Mouse (Mus musculus) cerebellum, adult 9-10 months (tissue): ENCODE results near the gene Ms4a4c.
"Not testable (repeated sequence)": the region's sequence is repeated elsewhere in the genome, so short reads cannot be mapped to it uniquely, and the experiment has no call there.

Experiments used
- DNase-seq: peaks from one replicate; pipeline ENCODE4 v3.0.0; 2022

The Ms4a4c gene

GRCm38 (mm10) chr19:11466471-11466870 is 61.9 kb downstream of the Ms4a4c start:
- DNase-seq = no peak

- DNase-seq = not testable (repeated sequence)
These were observed 63.8 kb downstream of the Ms4a4c start for GRCm38 (mm10) chr19:11468361-11468760.

GRCm38 (mm10) chr19:11469215-11469614 is 64.6 kb downstream of the Ms4a4c start, which contains the start of gene Ms4a6c:
Gene Ms4a6c, plus strand, starts transcription at chr19:11469366.
- DNase-seq = not testable (repeated sequence)
